13 mouse cellular contexts compared by ENCODE assay signal in genomic region chr5:125173868-125174267, GRCm38 (mm10). TPM values are rescaled to one million over a fixed set of nuclear protein-coding genes. Genes with fewer than 3 reads are reported as not detected.
A peak's percentile ranks its signal among the peaks of the same experiment; 100 is the strongest.
DNase-seq lines count a peak whose midpoint lies in the region; ATAC-seq and TF ChIP-seq lines count a peak whose summit lies in the region.
"Had no signal": no experiment of that assay in that cellular context is flagged by ENCODE, and none has a peak within 500 bp of the region (broad histone marks: within the 10 kb centered on the region; RNA-seq: fewer than 3 reads in every experiment).

No protein-coding gene starts in this region.

- ATAC-seq in hindbrain, embryonic 12.5 days (ENCODE audit: low FRiP score), result no peak
- ATAC-seq in neural tube, embryonic 13.5 days (ENCODE audit: low read depth), result no peak
- ATAC-seq in CD4-positive, CD25-positive, alpha-beta regulatory T cell, adult 4 months, result no peak
- ATAC-seq: intestine, postnatal 0 days had no signal

- no peak overlapping the region for H3K9ac ChIP-seq in hindbrain, embryonic 12.5 days
- peak overlapping the region; percentile 52; the same call in 1 of the 2 replicates for H3K9ac ChIP-seq in neural tube, embryonic 13.5 days
- H3K9ac ChIP-seq: liver, embryonic 14.5 days had no signal

- H3K4me2 ChIP-seq in hindbrain, embryonic 12.5 days (replicated peaks), result no peak overlapping the region
- H3K4me2 ChIP-seq in neural tube, embryonic 13.5 days, result peak overlapping the region; percentile 26
- H3K4me2 ChIP-seq: heart, embryonic 13.5 days had no signal

- H3K9me3 ChIP-seq in hindbrain, embryonic 12.5 days (replicated peaks), result no peaks in the 10 kb centered on the region
- no peaks in the 10 kb centered on the region for H3K9me3 ChIP-seq in neural tube, embryonic 13.5 days
- H3K9me3 ChIP-seq: heart, embryonic 13.5 days had no signal

- peaks cover 52% of the 10 kb centered on the region for H3K4me1 ChIP-seq in lung, adult 2 months (ENCODE audit: control insufficient read depth, insufficient read depth, low read length)
- H3K4me1 ChIP-seq in hindbrain, embryonic 12.5 days, result peaks cover 82% of the 10 kb centered on the region
- peaks cover 85% of the 10 kb centered on the region for H3K4me1 ChIP-seq in neural tube, embryonic 13.5 days (replicated peaks)

- DNase-seq in adrenal gland, adult 2 months, result peak; percentile 45
- DNase-seq in adrenal gland, postnatal 4 days (ENCODE audit: low spot score in 2 of 2), result no peak
- peak; percentile 6 for DNase-seq in lung, adult 2 months
- DNase-seq in lung, adult 18-20 months, result no peak
- DNase-seq in heart, adult 9 months (ENCODE audit: low spot score in 2 of 2), result no peak
- DNase-seq: kidney, postnatal 4 days; thymus, adult 2 months had no signal

- 92% methylated on average over 1 of the region's 1 CpGs for WGBS in lung, adult 2 months
- 81% methylated on average over 1 of the region's 1 CpGs for WGBS in hindbrain, embryonic 12.5 days
- WGBS in neural tube, embryonic 13.5 days, result 71% methylated on average over 1 of the region's 1 CpGs

- H3K4me3 ChIP-seq in lung, adult 2 months (replicated peaks; ENCODE audit: extremely low read depth, low read depth, low read length), result no peak overlapping the region
- H3K4me3 ChIP-seq in hindbrain, embryonic 12.5 days, result no peak overlapping the region
- H3K4me3 ChIP-seq in neural tube, embryonic 13.5 days, result no peak overlapping the region
- H3K4me3 ChIP-seq: heart, embryonic 13.5 days had no signal

- TF ChIP-seq POLR2A in lung, adult 2 months (IDR thresholded peaks at IDR 0.05; ENCODE audit: borderline replicate concordance, extremely low read depth, low read depth, low read length), result no peak

- no peaks in the 10 kb centered on the region for H3K36me3 ChIP-seq in hindbrain, embryonic 12.5 days
- no peaks in the 10 kb centered on the region for H3K36me3 ChIP-seq in neural tube, embryonic 13.5 days
- H3K36me3 ChIP-seq: heart, embryonic 13.5 days had no signal

- H3K27me3 ChIP-seq in hindbrain, embryonic 12.5 days, result no peaks in the 10 kb centered on the region
- H3K27me3 ChIP-seq in neural tube, embryonic 13.5 days, result no peaks in the 10 kb centered on the region
- H3K27me3 ChIP-seq: heart, embryonic 13.5 days had no signal

- peak overlapping the region; percentile 73 for H3K27ac ChIP-seq in hindbrain, embryonic 12.5 days
- H3K27ac ChIP-seq in neural tube, embryonic 13.5 days (replicated peaks), result peak overlapping the region; percentile 78
- H3K27ac ChIP-seq: liver, embryonic 14.5 days had no signal

- TF ChIP-seq CTCF in lung, adult 2 months (IDR thresholded peaks at IDR 0.05; ENCODE audit: insufficient read depth, low read length), result no peak

RNA-seq across cellular contexts. Expression of gene Ncor2, which starts 5.2 kb away (rescaled TPM):
- 100 to 1,000 TPM; 149 to 340 TPM for total RNA-seq in adrenal gland, adult 2 months (2021)
- polyA plus RNA-seq in adrenal gland, adult 2 months (2012; rRNA removed), result 183 and 229 TPM in 2 replicates
- total RNA-seq in adrenal gland, postnatal 4 days (2021), result 100 to 1,000 TPM; 240 to 243 TPM
- polyA plus RNA-seq in lung, adult 2 months (2012; rRNA removed), result 65.5 and 78.9 TPM in 2 replicates
- polyA plus RNA-seq in hindbrain, embryonic 12.5 days (2016; fragmentation: Nextera tagmentation; extraction: Ambion mirVana), result 30.2 and 31.0 TPM in 2 replicates
- 29.2 and 30.4 TPM in 2 replicates for polyA plus RNA-seq in neural tube, embryonic 13.5 days (2015; fragmentation: Nextera tagmentation; extraction: Ambion mirVana)
- 1 to 10 TPM; 4.0 to 6.1 TPM for polyA plus RNA-seq in CD4-positive, CD25-positive, alpha-beta regulatory T cell, adult 4 months (2017; shearing (Covaris generic))

Comparison
In these comparisons a context has a peak if more than half of its experiments do, and no peak if none do; other contexts are left out.
1. DNase-seq: peak in adrenal gland, adult 2 months (single experiment) and lung, adult 2 months (single experiment); none in adrenal gland, postnatal 4 days (0 of 2), lung, adult 18-20 months (0 of 2) and heart, adult 9 months (0 of 2).